Mouse (Mus musculus) thymus, postnatal 25 days (tissue): ENCODE measurements around the gene Samd14.
"Not testable (repeated sequence)": the region's sequence is repeated elsewhere in the genome, so short reads cannot be mapped to it uniquely, and the experiment has no call there.

Experiments used
- DNase-seq: peaks from one replicate; pipeline ENCODE4 v3.0.0; 2022

Gene Samd14

DNA sequence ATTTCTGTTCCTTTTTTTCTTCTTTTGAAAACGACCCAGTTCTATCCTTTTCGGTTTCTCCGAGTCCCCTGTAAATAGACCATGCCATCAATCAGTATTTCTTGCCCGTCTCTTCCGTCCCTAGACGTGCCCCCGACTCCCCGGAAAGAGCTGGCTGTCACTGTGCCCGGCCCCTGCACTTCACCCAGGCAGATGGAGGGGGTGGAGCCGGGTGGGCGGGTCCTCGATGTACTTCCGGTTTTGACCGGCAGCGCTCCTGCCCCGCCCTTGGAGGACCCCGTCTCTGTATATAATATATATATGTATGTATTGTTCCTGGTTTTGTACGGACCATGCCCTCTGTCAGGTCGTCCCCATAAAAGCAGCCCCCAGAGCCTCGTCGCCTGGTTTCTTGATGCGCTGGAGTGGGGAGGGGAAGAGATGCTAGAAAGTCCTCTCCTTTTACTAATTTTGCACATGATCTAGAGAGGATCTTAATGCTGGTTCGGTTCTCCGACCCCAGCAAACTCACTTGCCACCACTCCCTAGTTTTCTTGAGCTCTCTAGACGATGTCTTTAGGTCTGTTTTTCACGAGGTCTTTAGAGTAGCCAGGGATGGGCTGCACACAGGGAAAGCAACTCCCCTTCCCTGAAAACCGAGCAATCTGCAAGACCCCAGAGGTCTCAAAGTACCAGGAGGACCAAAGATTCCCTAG lies 3.0 kb upstream of the Samd14 start:
- DNase-seq: peak; percentile 83

DNA sequence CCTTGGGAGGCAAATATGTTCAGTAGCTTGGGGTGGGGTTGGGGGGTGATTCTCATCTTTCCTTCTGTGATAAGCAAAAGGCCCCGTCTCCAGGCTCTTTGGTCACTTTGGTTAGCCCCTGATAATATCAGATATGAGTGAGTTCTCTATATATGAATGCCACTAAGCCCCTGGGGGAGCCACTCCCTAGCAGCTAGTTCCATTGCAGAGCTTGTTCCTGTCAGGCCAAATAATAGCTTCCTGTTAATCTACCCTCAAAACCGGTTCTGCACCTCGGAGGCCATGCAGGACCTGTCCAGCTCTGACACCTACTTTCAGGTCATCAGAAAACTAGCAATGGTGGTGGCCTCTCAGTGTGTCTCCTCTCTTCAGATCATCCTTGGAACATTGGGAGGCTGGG lies 2.3 kb upstream of the Samd14 start:
- no peak for DNase-seq

DNA sequence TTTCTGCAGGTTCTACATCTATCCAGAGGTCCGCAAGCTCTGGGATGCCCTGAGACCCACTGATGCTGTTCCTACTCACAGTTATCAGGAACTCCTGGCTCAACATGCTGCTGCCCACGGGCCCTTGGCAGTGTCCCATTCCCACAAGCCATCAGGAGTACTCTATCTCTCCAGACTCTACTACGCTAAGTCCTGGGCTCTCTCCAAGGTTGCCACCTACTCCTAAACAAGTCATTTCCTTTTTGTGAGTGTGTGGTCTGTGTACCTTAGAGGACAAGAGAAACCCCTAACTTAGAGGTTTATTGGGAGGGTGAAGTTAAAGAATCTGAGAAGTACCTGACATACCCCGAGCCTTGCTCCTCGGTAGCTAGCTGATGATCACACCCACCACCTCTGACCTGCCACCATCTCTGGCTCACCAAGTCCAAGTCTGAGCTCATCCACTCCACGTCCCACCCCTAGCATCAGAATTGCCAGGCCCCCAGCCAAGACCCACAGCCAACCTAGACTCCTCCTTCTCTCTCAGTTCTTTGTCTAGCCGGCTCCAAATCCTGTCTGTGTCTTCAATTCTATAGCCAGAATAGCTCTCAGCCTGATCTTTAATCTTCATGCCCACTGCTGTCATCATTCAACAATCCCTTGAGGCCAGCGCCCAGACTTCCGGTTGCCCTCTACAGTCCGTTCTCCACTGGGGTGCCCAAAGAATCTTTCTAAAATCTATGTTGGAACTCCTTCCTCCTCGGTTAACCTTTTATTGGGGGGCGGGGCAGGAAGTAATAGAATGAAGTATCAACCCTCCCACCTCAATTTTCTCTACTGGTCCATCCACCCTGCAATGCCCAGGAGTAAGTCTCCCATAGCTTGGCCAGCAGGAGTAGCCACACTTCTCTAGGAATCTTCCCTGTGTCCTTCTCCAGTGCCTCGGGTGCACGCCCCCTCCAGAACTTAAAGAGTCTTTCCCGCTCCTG lies 734 bp upstream of the Samd14 start:
- no peak for DNase-seq

- DNase-seq: no peak
Observed at GRCm38 (mm10) chr11:95010141-95010739, 561 bp downstream of the Samd14 start.

DNA sequence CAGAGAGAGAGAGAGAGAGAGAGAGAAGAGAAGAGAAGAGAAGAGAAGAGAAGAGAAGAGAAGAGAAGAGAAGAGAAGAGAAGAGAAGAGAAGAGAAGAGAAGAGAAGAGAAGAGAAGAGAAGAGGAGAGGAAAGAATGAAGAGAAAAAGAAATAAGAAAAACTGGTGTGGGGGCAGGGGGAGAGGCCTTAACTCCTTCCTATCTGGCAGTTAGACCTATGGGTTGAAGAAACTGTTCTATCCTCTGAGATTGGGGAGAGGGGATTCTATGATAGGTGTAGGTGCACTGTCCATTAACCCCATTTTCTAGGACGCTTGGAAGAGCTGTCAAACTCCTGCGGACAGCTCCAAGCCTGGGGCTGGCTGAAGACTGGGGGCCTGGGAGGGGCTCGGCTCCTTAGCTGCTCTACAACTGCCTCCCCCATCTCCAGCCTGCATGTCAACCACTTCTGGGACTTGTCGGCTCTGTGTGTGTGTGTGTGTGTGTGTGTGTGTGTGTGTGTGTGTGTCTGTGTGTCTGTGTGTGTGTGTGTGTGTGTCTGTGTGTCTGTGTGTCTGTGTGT lies 1.2 kb downstream of the Samd14 start:
- not testable (repeated sequence) for DNase-seq

GRCm38 (mm10) chr11:95011416-95011815 lies 1.7 kb downstream of the Samd14 start:
- no peak for DNase-seq

DNA sequence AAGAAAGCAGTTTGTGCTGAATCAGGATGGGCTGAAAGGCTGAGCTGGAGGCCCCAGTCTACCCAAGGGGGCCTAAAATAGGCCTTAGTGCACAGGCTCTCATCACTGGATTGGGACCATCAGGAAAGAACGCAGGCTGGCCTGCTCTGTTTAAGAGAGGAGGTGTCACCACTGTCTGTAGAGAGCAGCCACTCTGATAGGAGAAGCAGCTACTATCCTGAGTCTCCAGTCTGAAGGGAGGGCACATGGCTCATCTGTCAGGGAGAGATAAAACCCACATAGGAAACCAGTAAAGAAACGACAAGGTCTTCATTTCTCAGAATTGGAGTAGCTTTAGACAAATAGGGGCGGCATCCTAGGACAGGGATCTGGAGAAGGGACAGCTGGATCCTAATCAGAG lies 2.4 kb downstream of the Samd14 start:
- no peak for DNase-seq

- DNase-seq: no peak
Observed at GRCm38 (mm10) chr11:95012487-95012886, 2.8 kb downstream of the Samd14 start.

DNA sequence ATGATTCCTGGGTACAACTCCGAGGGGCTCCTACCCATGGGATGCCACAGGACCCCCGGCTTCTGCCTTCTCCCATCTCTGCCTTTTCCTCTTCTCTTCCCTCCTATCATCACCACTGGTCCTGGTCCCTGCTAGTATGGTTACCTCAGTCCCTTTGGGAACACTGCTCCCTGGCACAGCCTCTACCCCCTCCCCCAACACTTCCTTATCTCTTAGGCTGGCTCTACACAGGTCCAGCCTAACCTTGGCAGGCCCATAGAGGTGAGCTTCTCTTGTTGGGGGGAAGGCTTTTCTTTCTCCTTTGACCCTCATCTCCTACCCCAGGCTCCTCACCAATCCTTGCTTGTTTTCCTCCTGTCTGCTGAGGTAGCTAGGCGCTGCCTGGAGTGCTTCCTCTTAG lies 5.8 kb downstream of the Samd14 start:
- no peak for DNase-seq

DNA sequence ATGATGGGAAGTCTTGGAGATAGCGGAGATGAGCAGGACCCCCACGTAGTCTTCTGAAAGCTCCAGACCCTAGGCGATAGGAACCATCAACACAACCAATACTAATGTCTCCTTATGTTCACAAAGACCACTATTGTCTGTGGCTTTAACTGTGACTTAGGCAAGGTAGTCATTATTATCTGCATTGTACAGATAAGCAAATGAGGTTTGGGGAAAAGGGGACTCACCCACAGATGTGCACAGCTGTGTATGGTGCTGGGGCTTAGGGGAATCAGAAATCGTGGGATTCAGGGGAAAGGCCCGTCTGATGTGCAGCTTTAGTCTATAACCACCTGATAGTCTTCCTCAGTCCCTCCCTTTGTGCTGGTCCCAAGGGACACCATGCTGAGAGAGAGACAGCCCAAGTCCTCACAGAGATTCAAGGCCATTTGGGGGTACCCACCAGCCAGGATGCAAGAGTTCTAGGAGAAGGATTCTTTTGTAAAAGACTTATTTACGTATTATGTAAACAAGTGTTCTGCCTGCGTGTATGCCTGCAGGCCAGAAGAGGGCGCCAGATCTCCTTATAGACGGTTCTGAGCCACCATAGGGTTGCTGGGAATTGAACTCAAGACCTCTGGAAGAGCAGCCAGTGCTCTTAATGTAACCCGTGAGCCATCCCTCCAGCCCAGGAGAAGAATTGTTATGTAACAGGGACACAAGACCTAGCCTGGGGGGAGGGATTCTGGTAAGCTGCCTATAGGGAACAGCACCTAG lies 12.7 kb downstream of the Samd14 start:
- no peak for DNase-seq

GRCm38 (mm10) chr11:95023481-95023880 lies 13.8 kb downstream of the Samd14 start:
- no peak for DNase-seq

- DNase-seq: no peak
Observed at GRCm38 (mm10) chr11:95024439-95025184, 14.9 kb downstream of the Samd14 start.

DNA sequence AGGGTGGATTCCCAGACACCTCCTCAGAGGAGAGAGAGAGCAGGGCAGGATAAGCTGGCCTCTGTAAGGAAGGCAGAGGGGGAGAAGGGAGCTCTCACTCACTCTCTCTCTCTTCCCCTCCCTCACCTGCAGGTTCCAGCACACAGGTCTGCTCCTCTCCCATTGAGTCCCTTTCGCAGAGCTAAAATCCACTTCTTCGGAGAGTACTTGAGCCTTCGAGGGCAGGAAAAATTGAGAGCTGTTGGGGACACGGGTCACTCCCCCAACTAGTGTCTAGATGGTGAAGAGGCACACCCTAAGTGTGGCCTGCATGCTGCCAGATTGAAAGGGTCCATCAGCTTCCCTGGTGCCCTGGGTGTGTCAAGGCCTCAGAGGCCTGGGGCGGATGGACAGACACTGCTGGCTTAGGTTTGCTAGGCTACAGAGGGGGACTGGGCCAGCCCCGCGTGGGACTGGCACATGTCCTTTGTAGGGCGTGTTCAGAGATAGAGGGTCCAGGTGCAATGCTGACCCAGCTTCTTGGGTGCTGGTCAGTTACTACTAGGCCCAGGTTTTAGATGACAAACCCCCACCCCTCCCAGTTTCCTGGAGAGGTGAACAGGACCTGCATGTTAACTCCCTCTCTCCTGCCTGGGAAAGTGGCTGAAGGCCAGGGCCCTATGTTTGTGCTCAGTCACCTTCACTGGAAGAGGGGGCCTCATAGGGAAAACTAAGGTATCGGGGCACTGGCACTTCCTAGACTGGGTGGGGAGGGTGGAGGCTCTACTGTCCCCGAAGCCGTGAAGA lies 15.7 kb downstream of the Samd14 start:
- DNase-seq: no peak

DNA sequence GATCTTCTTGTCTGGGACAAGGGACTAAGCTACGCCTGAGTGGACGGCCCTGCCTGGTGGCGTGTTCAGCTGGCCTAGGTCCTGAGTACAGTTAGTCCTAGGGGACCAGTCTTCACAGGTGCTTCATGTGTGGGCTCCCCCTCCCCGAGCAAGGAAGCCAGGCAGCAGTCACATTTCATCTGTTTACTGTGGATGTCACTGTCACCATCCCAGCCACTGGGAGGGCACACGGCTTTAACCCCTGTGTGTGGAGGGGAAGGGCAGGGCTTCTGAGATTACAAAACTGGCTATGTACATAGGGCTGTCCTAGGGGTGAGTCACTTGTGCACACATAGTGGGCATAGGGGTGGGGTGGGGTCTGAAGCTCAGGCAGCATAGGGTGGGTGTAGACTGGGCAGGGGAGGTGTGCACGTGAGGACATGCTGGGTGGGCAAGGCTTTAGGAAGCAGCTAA lies 16.4 kb downstream of the Samd14 start:
- no peak for DNase-seq

DNA sequence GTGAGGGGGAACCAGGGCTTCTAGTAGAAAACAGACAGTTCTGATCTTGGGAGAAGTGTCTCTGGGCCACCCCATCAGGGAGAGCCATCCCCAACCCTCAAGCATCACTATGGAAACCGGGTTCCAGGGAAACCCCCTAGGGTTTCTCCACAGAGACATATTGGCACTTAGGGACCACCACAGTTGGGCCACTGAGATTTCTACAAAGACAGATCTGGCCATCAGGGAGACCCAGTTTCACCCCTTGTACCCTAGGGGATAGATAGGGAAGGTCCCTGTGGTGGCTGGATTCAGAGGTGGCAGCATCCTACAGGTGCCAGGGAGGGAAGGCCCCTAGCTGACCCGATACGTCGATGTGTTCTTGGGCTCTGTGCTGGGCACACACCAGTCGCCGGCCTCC lies 17.2 kb downstream of the Samd14 start:
- no peak for DNase-seq

DNA sequence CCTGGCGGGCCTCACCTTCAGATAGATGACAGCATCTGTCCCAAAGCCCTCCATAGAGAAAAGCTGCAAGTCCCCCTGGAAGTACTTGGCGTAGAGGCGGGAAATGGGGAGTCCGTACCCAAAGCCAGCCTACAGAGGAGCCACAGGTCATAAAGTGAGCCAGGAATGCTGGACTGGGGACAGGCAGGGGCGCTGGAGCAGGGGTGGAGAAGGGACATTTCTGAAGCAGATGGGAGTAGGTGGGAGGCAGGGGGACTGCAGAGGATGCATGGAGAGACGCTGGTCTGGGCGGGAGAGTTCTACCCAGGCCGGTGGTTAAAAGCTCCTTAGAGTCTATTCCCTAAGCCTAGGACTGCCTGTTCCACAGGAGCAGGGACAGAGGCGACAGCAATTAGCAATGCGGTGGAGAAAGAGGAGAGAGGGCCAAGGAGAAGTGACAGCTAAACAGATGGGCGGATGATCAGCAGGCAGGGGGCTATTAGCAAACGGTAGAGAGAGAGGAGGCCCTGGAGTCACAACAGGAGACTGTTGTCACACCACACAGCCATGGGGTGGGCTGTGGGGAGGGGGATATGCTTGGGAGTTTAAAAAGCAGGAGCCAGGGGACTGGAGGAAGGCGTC lies 18.3 kb downstream of the Samd14 start:
- DNase-seq: no peak

DNA sequence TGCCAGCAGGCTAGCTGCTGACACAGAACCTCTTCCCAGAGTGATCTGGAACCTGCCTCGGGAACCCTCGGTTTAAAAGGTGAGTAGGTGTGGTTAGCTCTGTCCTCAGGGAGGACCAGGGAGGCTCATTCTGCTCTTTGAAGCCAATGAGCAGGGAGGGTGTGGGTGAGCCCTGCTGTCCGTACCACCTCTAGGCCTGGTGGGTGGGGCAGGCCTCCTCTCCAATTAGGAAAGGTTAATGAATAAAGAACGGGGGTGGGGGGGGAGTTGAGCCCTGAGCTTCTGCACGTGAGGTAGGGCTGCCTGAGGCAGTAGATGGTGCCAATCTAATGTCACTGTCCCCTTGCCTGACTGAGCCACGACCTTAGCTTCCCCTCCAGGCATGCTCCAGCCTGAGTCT lies 23.3 kb downstream of the Samd14 start:
- DNase-seq: no peak

DNA sequence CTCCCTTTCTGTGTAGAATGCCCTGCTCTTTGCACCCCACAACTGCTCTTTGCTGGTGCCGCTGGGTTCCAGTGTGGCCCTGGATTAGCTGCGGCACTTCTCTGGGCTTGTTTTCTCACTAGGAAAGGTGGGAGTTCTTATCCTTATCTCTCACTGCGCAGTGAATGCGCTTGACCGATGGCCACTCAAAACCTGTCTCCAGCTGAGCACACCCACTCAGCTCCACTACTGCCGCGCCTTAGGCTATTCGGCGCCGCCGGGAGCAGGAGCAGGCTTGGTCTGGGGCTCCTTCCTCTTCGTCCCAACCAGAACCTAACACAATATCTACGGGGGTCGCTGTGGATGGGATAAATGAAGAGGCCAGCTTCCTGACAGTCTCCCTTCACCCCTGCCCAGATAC lies 23.9 kb downstream of the Samd14 start:
- no peak for DNase-seq

- no peak for DNase-seq
Observed at GRCm38 (mm10) chr11:95034902-95035301, 25.2 kb downstream of the Samd14 start.

GRCm38 (mm10) chr11:95036521-95036920 lies 26.8 kb downstream of the Samd14 start:
- no peak for DNase-seq

- DNase-seq: no peak
Observed at GRCm38 (mm10) chr11:95037306-95037705, 27.6 kb downstream of the Samd14 start.
